Mouse (Mus musculus): ENCODE results near the gene Prdx6. TPM values are rescaled to one million over a fixed set of nuclear protein-coding genes. Genes with fewer than 3 reads are reported as not detected.

The Prdx6 gene
- polyA plus RNA-seq, 1 experiment, result 511 TPM

DNA sequence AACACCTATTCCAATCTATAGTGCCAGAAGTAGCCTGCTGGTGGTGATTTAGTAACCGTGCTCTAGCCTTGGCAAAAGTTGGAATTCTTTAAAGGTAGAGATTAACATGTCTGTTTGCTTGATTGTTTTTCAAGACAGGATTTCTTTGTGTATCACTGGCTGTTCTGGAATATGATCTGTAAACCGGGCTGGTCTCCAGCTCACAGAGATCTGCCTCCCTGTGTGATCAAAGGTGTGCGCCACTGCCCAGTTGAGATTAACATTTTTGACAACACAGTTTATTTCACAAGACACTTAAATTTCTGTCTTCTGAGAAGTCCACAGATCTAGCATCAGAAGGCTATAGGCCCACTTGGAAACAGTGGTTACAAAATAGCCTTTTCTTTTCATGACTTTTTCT lies 1.9 kb upstream of the Prdx6 start:
- Histone ChIP-seq H3K27ac (ENCODE audit: insufficient read depth, low read length) (no peak overlapping the region), H3K4me3 (ENCODE audit: insufficient read depth, low read length) (no peak overlapping the region), H3K4me1 (ENCODE audit: control insufficient read depth, insufficient read depth, low read length) (no peaks in the 10 kb centered on the region; the same call in 1 of the 2 replicates)
- no peak for TF ChIP-seq CTCF (IDR thresholded peaks at IDR 0.05; ENCODE audit: extremely low read depth, insufficient read depth, low read length)
- TF ChIP-seq POLR2A (IDR thresholded peaks at IDR 0.05; ENCODE audit: extremely low read depth, insufficient read depth, low read length), result no peak

DNA sequence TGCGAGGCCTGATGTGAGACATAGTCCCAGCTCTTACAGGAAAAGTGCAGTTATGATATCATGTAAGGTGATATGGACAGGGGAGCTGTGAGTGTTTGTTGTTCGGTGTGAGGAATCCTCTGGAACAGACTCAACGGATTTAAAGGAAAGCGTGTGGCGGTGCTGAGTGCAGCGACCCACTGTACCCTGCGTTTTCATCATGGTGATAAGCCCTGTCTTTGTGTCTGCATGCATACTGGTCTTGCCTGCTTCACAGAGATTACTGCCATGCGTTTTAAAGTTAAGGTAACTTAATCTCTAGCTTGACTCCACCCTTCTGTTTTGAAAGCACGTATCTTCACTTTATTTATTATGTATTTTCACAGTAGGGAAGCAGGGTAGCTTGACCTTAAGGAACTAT lies 1.3 kb upstream of the Prdx6 start:
- H3K27ac ChIP-seq (ENCODE audit: insufficient read depth, low read length), result no peak overlapping the region
- H3K4me3 ChIP-seq (ENCODE audit: insufficient read depth, low read length), result no peak overlapping the region
- TF ChIP-seq POLR2A (IDR thresholded peaks at IDR 0.05; ENCODE audit: extremely low read depth, insufficient read depth, low read length) (no peak), CTCF (IDR thresholded peaks at IDR 0.05; ENCODE audit: extremely low read depth, insufficient read depth, low read length) (no peak)
- no peaks in the 10 kb centered on the region; the same call in 1 of the 2 replicates for H3K4me1 ChIP-seq (ENCODE audit: control insufficient read depth, insufficient read depth, low read length)

DNA sequence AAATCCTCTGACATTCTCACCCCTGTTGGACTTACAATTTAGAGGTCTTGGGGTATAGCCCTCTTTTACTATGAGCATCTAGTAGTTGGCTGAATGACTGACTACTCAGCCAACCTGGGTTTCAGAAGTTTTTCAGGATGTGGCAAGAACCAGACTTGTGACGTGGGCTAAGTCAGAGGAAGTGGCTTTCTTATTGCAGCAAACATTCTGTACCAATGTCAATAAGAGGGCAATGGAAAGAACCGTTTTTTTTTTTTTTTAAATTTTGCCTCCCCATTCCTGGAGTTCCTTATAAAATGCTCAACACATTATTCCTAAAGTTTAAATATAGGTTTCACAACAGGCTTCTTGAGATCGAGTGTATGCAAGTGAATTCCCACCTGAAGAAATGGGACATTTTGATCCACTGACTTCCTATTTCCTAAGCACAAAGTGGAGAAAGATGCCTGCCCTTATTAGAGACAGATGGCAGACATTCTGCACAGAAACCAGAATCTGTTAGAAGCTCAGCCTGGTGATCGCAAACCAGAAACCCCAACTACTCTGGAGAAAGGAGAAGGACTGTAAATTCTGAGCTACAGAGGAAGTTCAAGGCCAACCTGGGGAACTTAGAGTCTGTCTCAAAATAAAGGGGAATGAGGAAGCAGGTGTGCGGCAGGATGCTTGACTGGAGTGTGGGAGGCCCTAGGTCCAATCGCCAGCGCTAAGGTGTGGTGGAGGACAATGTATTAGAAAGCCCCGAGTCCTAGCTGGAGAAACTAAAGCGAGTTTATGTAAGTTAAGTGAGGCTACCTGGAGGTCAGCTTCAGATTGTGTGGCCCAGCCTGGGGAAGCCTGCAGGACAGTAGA lies 622 bp upstream of the Prdx6 start:
- H3K4me1 ChIP-seq (ENCODE audit: control insufficient read depth, insufficient read depth, low read length), result no peaks in the 10 kb centered on the region; the same call in 1 of the 2 replicates
- H3K4me3 ChIP-seq (ENCODE audit: insufficient read depth, low read length), result peak overlapping the region; percentile 81
- TF ChIP-seq POLR2A (IDR thresholded peaks at IDR 0.05; ENCODE audit: extremely low read depth, insufficient read depth, low read length) (no peak), CTCF (IDR thresholded peaks at IDR 0.05; ENCODE audit: extremely low read depth, insufficient read depth, low read length) (no peak)
- no peak overlapping the region for H3K27ac ChIP-seq (ENCODE audit: insufficient read depth, low read length)

DNA sequence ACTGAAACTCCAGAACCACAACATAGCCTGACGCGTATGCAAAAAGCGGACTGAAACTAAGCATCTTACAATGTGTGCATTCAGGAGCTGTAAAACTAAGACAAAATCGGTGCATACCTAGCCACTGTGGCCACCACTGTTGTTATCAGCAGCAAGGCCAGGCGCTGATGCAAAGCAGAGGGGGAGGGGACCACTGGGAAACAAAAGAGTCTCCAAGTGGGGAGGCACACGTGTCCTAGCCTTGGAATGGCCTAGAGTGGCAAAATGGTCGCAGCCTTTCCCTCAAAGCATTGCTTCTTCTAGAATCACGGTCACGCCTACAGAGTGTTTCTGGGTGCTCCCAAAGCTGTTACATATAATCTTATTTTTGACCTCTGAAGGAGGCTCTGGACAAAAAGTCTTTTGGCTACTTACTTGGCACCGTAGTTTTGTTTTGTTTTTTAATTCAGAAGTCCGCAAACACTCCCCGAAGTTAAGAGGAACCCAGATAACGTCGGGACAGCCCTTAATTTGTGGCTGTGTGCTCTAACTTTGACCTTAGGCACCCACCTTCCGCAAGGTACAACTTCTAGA lies 902 bp downstream of the Prdx6 start:
- TF ChIP-seq POLR2A (IDR thresholded peaks at IDR 0.05; ENCODE audit: extremely low read depth, insufficient read depth, low read length), result no peak
- no peak for TF ChIP-seq CTCF (IDR thresholded peaks at IDR 0.05; ENCODE audit: extremely low read depth, insufficient read depth, low read length)
- peak overlapping the region; percentile 80 for H3K27ac ChIP-seq (ENCODE audit: insufficient read depth, low read length)
- H3K4me3 ChIP-seq (ENCODE audit: insufficient read depth, low read length), result peak overlapping the region; percentile 81
- H3K4me1 ChIP-seq (ENCODE audit: control insufficient read depth, insufficient read depth, low read length), result no peaks in the 10 kb centered on the region; the same call in none of the 2 replicates

DNA sequence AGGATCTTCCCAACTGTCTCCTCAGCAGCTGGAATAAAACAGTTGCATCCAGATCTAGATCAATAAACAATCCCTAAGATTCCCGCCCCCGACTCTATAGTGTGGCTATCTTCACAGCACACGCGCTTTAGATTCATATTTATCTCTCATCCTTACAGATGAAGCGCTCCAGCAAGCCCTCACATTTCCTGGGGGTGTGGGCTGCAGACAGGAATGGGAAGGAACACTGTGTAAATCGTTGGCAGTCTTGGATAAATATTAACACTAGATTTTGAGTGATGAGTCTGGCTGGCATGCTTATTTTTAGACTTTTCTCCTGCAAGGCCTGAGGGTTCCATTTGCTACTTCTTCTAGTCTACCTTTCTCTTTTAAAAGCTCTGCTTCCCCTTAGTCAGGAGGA lies 1.6 kb downstream of the Prdx6 start:
- no peaks in the 10 kb centered on the region; the same call in none of the 2 replicates for H3K4me1 ChIP-seq (ENCODE audit: control insufficient read depth, insufficient read depth, low read length)
- TF ChIP-seq POLR2A (IDR thresholded peaks at IDR 0.05; ENCODE audit: extremely low read depth, insufficient read depth, low read length) (no peak), CTCF (IDR thresholded peaks at IDR 0.05; ENCODE audit: extremely low read depth, insufficient read depth, low read length) (no peak)
- no peak overlapping the region; the same call in 1 of the 2 replicates for H3K27ac ChIP-seq (ENCODE audit: insufficient read depth, low read length)
- H3K4me3 ChIP-seq (ENCODE audit: insufficient read depth, low read length), result peak overlapping the region; percentile 81; the same call in 1 of the 2 replicates

DNA sequence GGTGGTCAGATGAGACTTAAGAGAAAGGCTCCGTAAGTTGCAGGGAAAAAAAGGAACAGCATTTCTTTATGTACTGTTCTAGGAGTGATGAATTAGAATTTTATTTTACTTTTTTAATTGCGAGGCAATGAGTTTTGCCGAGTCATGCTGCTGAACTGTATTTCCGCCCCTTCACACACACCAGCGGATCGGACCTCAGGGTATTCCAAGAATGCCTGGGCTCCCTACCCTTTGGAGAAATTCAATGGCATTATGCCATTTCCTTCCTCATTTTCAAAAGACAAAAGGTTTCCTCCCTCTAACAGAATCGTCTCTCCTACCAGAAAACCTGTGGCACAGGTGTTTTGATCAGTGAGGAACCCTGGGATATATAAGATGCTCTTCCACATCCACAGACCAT lies 2.3 kb downstream of the Prdx6 start:
- H3K27ac ChIP-seq (ENCODE audit: insufficient read depth, low read length), result no peak overlapping the region; the same call in 1 of the 2 replicates
- no peaks in the 10 kb centered on the region; the same call in none of the 2 replicates for H3K4me1 ChIP-seq (ENCODE audit: control insufficient read depth, insufficient read depth, low read length)
- peak overlapping the region; percentile 81 for H3K4me3 ChIP-seq (ENCODE audit: insufficient read depth, low read length)
- no peak for TF ChIP-seq POLR2A (IDR thresholded peaks at IDR 0.05; ENCODE audit: extremely low read depth, insufficient read depth, low read length)
- no peak for TF ChIP-seq CTCF (IDR thresholded peaks at IDR 0.05; ENCODE audit: extremely low read depth, insufficient read depth, low read length)

DNA sequence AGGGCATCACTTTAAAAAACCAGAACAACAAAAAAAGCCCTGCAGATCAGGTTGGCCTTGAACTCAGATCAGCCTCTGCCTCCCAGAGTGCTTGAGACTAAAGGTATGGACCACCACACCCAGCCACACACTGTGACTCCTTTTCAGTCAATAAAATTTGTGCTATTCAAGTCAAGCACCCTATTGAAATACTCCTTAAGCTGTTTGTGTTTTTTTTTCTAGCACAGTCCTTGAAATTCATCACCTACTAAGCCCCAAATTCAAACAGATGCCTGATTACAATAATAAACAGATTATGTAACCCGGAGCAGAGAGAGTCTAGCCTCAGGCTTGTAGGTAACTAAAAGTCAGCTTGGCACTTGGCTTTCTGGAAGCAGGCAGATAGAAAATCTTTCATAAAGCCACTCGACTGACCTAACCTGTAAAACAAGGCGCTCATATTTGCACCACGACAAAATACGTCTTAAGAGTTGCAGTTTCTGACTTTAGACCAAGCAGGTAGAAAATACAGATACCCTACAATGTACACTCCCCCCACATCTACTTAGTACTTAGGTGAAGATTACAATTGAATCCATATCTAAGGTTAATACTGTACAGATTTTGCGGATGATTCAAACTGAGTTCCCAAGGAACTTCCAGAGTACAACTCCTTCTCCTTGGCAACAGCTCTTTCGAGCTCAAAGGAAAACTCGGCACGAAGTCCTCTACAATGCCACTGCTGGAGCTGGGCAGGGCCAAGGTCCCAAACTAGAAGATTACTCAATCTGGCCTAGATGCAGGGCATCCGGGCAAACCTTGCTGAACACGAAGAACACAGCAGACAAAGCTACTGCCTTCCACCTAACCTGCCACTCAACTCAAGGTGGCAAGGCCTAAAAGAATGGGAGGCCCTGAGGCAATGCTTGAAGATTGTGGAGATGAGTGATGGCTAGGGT lies 3.1 kb downstream of the Prdx6 start:
- H3K27ac ChIP-seq (ENCODE audit: insufficient read depth, low read length), result no peak overlapping the region
- TF ChIP-seq CTCF (IDR thresholded peaks at IDR 0.05; ENCODE audit: extremely low read depth, insufficient read depth, low read length) (no peak), POLR2A (IDR thresholded peaks at IDR 0.05; ENCODE audit: extremely low read depth, insufficient read depth, low read length) (no peak)
- peak overlapping the region; percentile 81 for H3K4me3 ChIP-seq (ENCODE audit: insufficient read depth, low read length)

DNA sequence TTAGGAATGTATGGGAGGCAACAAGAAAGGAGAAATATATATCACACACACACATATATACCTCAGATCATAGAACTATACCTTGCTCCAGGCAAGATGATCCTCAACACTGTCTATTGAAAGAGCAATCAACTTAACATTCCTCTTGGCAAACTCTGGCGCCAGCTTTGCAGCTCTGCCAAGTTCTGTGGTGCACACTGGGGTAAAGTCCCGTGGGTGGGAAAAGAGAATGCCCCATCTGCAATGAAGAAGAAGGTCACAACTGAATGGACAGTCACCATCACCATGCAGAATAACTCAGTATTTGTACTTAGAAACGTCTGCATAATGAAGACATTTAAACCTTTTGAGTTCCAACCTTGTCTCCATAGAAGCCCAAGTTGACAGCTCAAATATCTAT lies 3.8 kb downstream of the Prdx6 start:
- TF ChIP-seq CTCF (IDR thresholded peaks at IDR 0.05; ENCODE audit: extremely low read depth, insufficient read depth, low read length) (no peak), POLR2A (IDR thresholded peaks at IDR 0.05; ENCODE audit: extremely low read depth, insufficient read depth, low read length) (no peak)
- Histone ChIP-seq H3K4me1 (ENCODE audit: control insufficient read depth, insufficient read depth, low read length) (no peaks in the 10 kb centered on the region; the same call in none of the 2 replicates), H3K4me3 (ENCODE audit: insufficient read depth, low read length) (0 out of 2 replicates have a peak overlapping the region, but pooled peaks have one; percentile 81), H3K27ac (ENCODE audit: insufficient read depth, low read length) (no peak overlapping the region)

More for the DNA sequence above, 3.1 kb downstream of the Prdx6 start:
- H3K4me1 ChIP-seq (ENCODE audit: control insufficient read depth, insufficient read depth, low read length), result no peaks in the 10 kb centered on the region; the same call in none of the 2 replicates

DNA sequence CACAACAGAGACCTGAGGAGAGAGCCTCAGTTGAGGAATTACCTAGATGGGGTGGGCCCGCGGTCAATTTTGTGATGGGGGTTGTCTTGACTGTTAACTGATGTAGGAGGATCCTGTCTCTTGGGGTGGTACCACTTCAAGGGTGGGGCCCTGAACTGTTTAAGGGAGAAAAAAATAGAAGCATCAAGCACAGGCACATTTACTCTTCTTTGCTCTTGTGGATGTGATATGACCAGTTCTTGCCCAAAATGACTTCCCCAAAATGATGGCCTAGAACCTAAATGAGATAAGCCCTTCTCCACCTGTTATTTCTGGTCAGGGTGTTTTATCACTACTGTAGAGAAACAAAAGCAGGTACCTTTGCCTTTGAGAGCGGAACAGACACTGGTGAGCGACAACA lies 13.3 kb downstream of the Prdx6 start:
- H3K27ac ChIP-seq (ENCODE audit: insufficient read depth, low read length), result no peak overlapping the region
- H3K4me3 ChIP-seq (ENCODE audit: insufficient read depth, low read length), result no peak overlapping the region
- TF ChIP-seq POLR2A (IDR thresholded peaks at IDR 0.05; ENCODE audit: extremely low read depth, insufficient read depth, low read length), result no peak
- no peak for TF ChIP-seq CTCF (IDR thresholded peaks at IDR 0.05; ENCODE audit: extremely low read depth, insufficient read depth, low read length)
- H3K4me1 ChIP-seq (ENCODE audit: control insufficient read depth, insufficient read depth, low read length), result no peaks in the 10 kb centered on the region
